Mouse (Mus musculus): ENCODE measurements around the gene Stab2. TPM values are rescaled to one million over a fixed set of nuclear protein-coding genes. Genes with fewer than 3 reads are reported as not detected.

The Stab2 gene
- polyA plus RNA-seq, 1 experiment, result not detected

DNA sequence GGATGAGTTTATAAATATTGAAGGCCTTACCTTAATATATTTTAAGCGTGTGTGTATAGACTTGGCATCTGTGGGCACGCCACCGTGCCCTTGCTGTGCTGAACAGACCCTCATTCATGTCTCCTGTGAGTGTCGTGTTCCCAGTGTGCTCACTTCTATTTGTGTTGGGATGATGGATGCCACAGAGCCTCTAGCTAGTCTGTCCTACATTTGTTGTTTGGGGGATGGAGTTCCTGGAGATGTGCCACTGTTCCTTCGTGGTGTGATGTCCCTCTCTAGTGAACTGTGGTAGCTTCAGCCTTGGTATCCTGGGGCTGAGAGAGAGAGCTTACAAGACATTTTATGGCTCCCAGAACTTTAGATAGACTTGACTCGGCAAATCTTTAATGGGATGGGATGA lies 169.0 kb downstream of the Stab2 start:
- Histone ChIP-seq H3K4me3 (ENCODE audit: insufficient read depth, low read depth, low read length) (no peak overlapping the region), H3K4me1 (ENCODE audit: control insufficient read depth, insufficient read depth, insufficient read length, low read length) (no peaks in the 10 kb centered on the region), H3K27ac (replicated peaks; ENCODE audit: low read depth, low read length) (no peak overlapping the region)

DNA sequence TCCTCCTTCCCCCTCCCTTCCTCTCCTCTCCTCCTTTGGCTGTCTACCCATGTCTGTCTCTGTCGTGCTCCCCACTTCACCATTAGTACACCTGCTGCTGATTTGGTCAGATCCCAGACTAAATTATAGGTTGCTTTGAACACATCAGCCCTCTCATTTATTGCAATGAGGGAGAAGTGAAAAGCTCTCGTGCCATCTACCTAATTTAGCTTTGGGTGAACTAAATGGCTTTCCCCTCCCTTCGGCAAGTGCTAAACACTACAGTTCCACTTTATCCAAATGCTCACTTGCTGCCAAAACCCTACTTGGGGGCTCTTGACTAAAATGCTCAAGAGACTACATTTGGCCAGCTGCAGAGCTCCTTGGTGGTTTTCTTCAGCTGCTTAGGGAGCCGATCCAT lies 171.0 kb downstream of the Stab2 start:
- no peak overlapping the region for H3K4me3 ChIP-seq (ENCODE audit: insufficient read depth, low read depth, low read length)
- no peaks in the 10 kb centered on the region for H3K4me1 ChIP-seq (ENCODE audit: control insufficient read depth, insufficient read depth, insufficient read length, low read length)
- H3K27ac ChIP-seq (replicated peaks; ENCODE audit: low read depth, low read length), result no peak overlapping the region

DNA sequence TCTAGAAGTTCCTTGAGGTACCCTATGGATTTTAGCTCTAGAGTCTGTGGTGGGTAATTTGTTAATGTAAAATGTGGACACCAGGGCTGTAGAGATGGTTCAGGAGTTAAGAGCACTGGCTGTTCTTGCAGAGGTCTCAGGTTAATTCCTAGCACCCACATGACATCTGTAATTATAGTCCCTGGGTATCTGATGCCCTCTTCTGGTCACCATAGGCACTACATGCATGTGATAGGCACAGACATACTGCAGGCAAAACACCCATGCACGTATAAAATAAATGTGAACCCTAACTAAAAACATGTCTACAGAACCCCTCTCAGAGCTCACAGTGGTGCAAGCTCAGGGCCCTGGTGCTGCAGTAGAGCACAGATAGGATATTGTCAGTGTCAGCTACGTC lies 178.3 kb downstream of the Stab2 start:
- H3K4me1 ChIP-seq (ENCODE audit: control insufficient read depth, insufficient read depth, insufficient read length, low read length), result no peaks in the 10 kb centered on the region
- no peak overlapping the region for H3K27ac ChIP-seq (replicated peaks; ENCODE audit: low read depth, low read length)
- no peak overlapping the region for H3K4me3 ChIP-seq (ENCODE audit: insufficient read depth, low read depth, low read length)

DNA sequence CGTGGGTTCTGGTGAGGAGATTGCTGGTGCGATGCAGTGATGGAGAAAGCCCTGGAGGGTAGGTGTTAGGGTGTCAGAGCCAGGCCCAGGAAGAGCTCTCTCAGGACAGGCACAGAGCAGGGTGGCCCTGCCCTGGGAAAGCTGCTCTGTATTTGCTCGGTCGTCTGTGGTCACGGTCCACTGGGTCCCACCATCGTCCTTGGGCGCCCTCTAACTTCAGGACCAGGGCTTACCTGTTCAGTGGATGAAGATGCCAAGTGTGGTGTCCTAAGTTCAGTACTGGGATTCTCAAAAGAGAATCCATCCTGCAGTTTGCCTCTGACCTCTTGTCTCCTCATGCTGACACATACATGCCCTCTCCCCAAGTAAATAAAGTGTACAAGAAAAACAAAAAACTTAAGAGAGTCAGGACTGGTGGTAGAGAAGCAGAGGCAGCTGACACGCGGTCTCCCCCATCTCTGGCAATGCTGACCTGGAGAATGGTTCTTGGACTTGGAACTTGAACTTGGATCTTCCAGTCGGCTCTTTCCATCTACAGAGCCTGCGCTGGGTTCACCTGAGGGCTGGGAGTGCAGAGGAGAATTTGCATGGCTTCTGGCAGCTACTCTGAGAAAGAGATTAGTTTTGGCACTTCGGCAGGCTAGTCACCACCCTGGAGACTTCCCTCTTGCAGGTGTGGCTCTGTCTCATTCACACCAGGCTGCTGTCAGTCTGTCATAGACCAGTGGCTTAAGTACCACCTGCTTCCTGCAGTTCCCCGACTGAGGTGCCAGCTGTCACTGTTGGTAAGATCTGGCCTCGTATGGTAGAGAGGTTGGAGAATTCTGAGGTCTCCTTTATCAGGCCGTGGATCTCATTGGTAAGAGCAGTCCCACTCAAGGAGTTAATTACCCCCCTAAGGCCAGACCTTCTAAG lies 179.3 kb downstream of the Stab2 start:
- H3K27ac ChIP-seq (replicated peaks; ENCODE audit: low read depth, low read length), result no peak overlapping the region
- no peak overlapping the region for H3K4me3 ChIP-seq (ENCODE audit: insufficient read depth, low read depth, low read length)
- no peaks in the 10 kb centered on the region for H3K4me1 ChIP-seq (ENCODE audit: control insufficient read depth, insufficient read depth, insufficient read length, low read length)

DNA sequence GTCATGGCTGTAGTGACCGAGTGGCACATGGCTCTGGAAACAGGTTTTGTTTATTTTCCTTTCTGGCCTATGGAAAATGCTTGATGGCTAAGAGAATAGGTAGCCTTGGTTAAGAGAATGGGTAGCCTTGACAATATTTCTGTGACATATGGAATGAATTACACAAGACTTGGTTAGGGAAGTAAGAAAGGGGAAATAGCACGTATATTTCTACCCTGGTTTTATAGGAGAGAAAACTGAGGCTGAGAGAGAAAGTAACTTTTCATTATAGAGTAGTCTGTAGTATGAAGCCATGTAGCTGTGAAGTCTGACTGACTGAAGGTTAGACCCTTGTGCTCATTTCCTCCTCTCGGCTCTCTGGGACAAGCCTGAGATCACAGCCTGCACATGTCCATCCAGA lies 180.9 kb downstream of the Stab2 start:
- no peak overlapping the region for H3K27ac ChIP-seq (replicated peaks; ENCODE audit: low read depth, low read length)
- no peaks in the 10 kb centered on the region for H3K4me1 ChIP-seq (ENCODE audit: control insufficient read depth, insufficient read depth, insufficient read length, low read length)
- H3K4me3 ChIP-seq (ENCODE audit: insufficient read depth, low read depth, low read length), result no peak overlapping the region

DNA sequence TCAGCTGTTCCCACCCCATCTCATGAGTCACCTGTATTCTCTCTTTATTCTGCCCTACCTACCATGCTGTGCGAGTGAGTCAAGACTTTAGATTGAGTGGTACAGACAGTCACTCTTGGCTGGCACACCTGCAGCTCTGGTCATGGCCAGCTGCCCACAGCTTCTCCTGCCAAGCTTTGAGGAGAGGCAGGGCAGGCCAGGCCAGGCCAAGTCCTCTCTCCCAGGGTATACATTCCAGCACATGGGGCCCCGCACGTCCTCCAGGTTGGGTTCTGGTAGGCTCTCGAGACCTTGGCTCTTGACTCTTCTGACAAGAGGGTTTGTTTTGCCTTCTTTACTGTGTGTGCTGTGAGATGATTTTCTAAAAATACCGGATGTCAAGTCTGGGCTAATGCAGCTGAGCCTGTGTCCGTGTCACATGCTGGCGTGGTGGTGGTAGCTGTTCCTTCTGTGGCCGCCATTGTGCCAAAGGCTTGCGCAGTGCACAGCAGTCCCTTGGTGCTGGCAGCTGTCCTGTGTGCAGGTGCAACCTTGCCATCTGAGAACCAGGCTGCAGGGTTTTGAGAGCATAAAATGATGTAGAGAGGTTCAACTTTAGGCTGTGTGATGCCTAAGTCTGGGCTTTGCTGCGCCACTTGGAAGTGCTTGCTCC lies 181.8 kb downstream of the Stab2 start:
- H3K4me1 ChIP-seq (ENCODE audit: control insufficient read depth, insufficient read depth, insufficient read length, low read length), result no peaks in the 10 kb centered on the region
- no peak overlapping the region for H3K27ac ChIP-seq (replicated peaks; ENCODE audit: low read depth, low read length)
- H3K4me3 ChIP-seq (ENCODE audit: insufficient read depth, low read depth, low read length), result no peak overlapping the region

DNA sequence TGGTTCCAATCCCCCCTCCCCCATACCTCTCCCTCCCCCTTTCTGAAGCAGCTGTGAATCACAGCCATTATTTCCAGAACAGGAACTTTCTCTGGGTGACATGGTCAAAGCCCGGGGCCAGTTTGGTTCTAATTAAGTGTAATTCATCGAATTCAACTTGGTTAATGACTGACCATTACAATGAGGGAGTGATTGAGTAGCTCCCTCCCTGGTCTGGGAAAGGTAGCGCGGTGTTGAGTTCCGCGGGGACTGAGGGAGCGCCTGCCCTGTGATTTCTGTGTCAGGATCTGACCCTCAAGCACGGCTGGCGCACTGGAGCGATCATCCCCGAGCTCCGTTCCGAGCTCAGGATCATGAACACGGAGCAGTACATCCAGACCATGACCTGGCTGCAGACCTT lies 183.0 kb downstream of the Stab2 start:
- Histone ChIP-seq H3K4me3 (ENCODE audit: insufficient read depth, low read depth, low read length) (no peak overlapping the region), H3K27ac (replicated peaks; ENCODE audit: low read depth, low read length) (no peak overlapping the region), H3K4me1 (ENCODE audit: control insufficient read depth, insufficient read depth, insufficient read length, low read length) (no peaks in the 10 kb centered on the region)

DNA sequence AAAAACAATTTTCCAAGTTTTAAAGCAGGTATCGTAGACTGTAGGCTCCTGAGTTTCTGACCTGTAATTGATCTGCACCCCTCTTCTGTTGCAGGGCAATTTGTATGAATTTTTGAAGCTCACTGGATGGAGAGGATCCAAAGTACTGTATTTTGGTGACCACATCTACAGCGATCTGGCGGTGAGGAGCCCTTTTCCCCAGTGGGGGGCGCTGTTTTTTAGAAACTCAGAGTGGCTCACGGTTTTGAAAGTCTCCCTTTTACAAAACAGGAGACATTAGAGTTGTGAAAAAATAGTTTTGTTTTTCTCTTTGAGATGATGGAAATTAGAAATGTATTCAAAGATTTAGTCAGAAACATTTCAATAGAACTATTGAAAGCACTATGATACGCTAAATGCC lies 183.7 kb downstream of the Stab2 start:
- no peaks in the 10 kb centered on the region for H3K4me1 ChIP-seq (ENCODE audit: control insufficient read depth, insufficient read depth, insufficient read length, low read length)
- H3K4me3 ChIP-seq (ENCODE audit: insufficient read depth, low read depth, low read length), result no peak overlapping the region
- H3K27ac ChIP-seq (replicated peaks; ENCODE audit: low read depth, low read length), result no peak overlapping the region

DNA sequence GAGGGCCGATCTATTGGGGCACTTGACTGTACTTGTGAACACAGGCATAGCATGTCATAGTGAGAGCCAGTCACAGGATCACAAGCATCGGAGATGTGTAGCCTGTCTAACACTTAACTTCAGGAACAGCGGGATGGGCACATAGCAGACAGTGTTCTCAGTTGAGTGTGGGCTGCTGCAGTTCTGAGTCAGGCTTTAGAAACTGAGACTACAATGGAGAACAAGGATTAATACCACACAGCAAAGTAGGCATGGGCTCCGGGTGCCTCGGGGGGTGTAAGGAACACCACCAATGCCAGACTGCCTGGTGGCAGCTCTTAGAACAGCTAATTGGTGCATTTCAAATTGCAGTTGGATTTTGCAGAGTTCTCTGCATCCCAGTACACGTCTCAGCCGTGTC lies 186.8 kb downstream of the Stab2 start:
- H3K4me1 ChIP-seq (ENCODE audit: control insufficient read depth, insufficient read depth, insufficient read length, low read length), result no peaks in the 10 kb centered on the region
- no peak overlapping the region for H3K27ac ChIP-seq (replicated peaks; ENCODE audit: low read depth, low read length)
- H3K4me3 ChIP-seq (ENCODE audit: insufficient read depth, low read depth, low read length), result no peak overlapping the region

DNA sequence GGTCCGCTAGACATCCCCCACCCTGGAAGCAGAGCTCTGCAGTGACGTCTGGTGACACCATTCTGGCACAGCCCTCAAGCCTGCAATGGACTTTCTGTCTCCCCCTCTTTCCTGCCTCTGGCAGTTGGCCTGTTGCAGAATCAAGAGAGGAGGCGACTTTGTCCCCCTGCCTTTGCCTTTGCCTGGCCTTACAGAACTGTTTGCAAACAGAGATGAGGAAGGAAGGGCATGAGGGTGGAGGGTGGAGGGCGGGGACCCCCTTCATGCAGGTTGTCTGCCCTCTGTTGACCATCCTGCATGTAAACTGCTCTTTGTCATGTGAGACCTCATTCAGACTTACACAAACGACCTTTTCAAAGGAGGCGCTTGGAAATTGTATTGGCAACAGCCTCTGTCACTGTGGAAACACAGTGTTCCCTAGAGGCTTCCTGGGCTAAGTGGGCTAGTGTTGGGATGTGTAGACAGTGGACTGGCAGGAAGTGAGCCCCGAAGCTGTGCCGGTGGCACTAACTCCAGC lies 188.1 kb downstream of the Stab2 start:
- Histone ChIP-seq H3K4me1 (ENCODE audit: control insufficient read depth, insufficient read depth, insufficient read length, low read length) (no peaks in the 10 kb centered on the region), H3K4me3 (ENCODE audit: insufficient read depth, low read depth, low read length) (no peak overlapping the region), H3K27ac (replicated peaks; ENCODE audit: low read depth, low read length) (no peak overlapping the region)

DNA sequence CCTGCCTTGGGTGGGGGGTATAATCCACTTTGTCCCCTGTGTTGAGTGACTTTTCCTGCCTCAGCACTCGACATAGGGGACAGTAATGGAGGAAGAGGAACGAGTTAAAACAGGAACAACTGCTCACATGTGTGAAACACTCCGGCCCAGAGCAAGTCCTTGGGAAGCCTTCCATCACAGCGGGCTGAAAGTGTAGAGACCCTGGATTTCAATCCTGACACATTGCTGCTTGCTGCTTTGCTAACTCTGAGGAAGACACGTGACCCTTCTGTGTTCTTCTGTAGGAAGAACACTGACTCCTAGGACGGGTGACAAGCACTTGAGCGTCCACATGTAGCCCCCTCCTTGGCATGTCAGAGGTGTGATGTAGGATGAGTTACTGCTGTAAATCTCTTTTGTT lies 192.7 kb downstream of the Stab2 start:
- H3K4me1 ChIP-seq (ENCODE audit: control insufficient read depth, insufficient read depth, insufficient read length, low read length), result peaks cover 5% of the 10 kb centered on the region; the same call in 1 of the 2 replicates
- no peak overlapping the region for H3K27ac ChIP-seq (replicated peaks; ENCODE audit: low read depth, low read length)
- H3K4me3 ChIP-seq (ENCODE audit: insufficient read depth, low read depth, low read length), result no peak overlapping the region

DNA sequence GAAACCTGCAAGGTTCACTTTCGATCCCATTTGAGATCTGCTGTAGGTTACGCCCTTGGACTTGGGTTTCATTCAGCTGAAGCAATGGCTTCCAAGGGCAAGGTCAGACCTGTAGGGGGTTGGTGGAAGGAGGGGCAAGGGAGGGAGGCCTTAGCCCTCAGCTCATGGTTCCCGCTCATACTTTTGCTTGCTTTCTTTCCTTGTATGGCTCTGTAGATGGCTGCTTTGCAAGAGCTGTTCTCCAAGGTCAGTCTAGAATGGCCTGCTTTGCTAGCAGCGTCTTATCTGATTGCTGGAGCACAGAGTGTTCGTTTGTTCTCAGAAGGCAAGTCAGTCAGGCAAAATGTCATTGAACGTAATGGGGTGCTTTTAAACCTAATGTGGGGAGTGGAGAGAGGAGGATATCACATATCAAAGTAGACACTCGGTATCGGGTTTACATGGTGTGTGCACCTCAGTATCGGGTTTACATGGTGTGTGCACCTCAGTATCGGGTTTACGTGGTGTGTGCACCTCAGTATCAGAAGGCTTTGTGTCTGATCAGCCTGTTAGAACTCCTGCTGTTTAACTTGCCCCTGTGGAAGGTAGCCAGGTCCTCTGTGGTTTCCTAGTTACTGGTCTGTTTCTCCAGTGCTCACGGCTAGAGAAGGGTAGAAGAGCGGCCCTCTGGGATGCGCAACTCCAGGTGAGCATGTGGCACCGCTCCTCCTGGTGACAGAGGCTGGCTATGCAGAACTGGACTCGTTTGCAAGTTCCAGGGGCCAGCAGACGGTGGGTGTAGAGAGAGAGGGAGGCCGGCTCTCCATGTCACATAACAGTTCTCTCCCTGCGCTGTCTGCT lies 193.3 kb downstream of the Stab2 start:
- Histone ChIP-seq H3K27ac (replicated peaks; ENCODE audit: low read depth, low read length) (no peak overlapping the region), H3K4me1 (ENCODE audit: control insufficient read depth, insufficient read depth, insufficient read length, low read length) (peaks cover 5% of the 10 kb centered on the region; the same call in 1 of the 2 replicates), H3K4me3 (ENCODE audit: insufficient read depth, low read depth, low read length) (no peak overlapping the region)

DNA sequence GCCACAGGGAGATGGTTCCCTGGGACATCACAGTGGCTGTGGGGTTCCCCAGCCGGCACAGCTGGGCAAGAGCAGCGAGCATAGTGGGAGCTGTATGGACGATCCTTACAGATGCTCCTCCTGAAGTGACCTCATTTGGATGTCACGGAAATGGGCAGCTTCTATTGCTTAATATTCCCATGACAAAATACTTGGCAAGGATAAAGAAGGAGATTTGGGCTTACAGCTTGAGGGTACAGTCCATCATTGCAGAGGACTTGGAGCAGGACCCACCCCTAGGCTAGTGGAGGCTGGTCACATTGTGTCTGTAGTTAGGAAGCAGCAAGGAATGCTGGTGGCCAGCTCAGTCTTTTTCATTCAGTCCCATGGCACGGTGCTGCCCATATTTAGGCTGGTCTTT lies 197.2 kb downstream of the Stab2 start:
- no peak overlapping the region for H3K27ac ChIP-seq (replicated peaks; ENCODE audit: low read depth, low read length)
- H3K4me3 ChIP-seq (ENCODE audit: insufficient read depth, low read depth, low read length), result no peak overlapping the region
- peaks cover 5% of the 10 kb centered on the region; the same call in 1 of the 2 replicates for H3K4me1 ChIP-seq (ENCODE audit: control insufficient read depth, insufficient read depth, insufficient read length, low read length)

DNA sequence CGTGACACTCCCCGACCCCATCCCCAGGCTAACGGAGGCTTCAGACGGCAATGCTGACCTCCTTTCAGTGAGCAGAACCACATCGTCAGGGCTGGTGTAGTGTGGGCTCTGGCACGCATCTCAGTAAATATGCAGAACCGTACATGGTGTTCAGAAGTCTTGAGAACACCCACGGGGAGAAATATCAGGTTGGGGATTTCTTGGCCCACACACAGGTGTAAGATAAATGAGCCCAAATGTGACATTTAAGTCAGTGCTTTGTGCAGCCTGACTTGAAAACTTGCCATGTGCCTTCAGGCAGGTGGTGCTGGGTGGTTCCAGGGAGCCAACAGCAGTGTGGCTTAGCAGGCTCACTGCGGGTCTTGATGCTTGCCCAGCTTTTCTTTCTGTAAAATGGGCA lies 197.8 kb downstream of the Stab2 start:
- no peak overlapping the region for H3K4me3 ChIP-seq (ENCODE audit: insufficient read depth, low read depth, low read length)
- peaks cover 5% of the 10 kb centered on the region; the same call in 1 of the 2 replicates for H3K4me1 ChIP-seq (ENCODE audit: control insufficient read depth, insufficient read depth, insufficient read length, low read length)
- no peak overlapping the region for H3K27ac ChIP-seq (replicated peaks; ENCODE audit: low read depth, low read length)

Data from brown adipose tissue, adult 24 weeks (tissue).